In genomic region chr3:88150999-88151364, GRCm38 (mm10) we compare ENCODE assay signal across 9 mouse cellular contexts. TPM values are rescaled to one million over a fixed set of nuclear protein-coding genes. Genes with fewer than 3 reads are reported as not detected.
DNase-seq lines count a peak whose midpoint lies in the region; ATAC-seq and TF ChIP-seq lines count a peak whose summit lies in the region.
"Had no signal": no experiment of that assay in that cellular context is flagged by ENCODE, and none has a peak within 500 bp of the region (broad histone marks: within the 10 kb centered on the region; RNA-seq: fewer than 3 reads in every experiment).

No protein-coding gene starts in this region.

- peak overlapping the region; percentile 76 for H3K27ac ChIP-seq in hindbrain, embryonic 10.5 days

- intact Hi-C loops in heart, postnatal 10 days (cut with DNase I): no loop called here

- 60% methylated on average over 3 of the region's 3 CpGs for WGBS in hindbrain, embryonic 10.5 days

- ATAC-seq in erythroid progenitor cell, adult 5-6 weeks (replicated peaks; ENCODE audit: low FRiP score, poor library complexity, severe bottlenecking): no peak

- no peaks in the 10 kb centered on the region for H3K9me3 ChIP-seq in E14TG2a.4 (ENCODE audit: low read length)
- no peaks in the 10 kb centered on the region for H3K9me3 ChIP-seq in hindbrain, embryonic 10.5 days
- no peaks in the 10 kb centered on the region for H3K9me3 ChIP-seq in megakaryocyte, embryonic 14.5 days

- peaks cover 14% of the 10 kb centered on the region for H3K36me3 ChIP-seq in E14TG2a.4 (ENCODE audit: insufficient read depth, low read length)
- H3K36me3 ChIP-seq in hindbrain, embryonic 10.5 days: peaks cover 6% of the 10 kb centered on the region
- H3K36me3 ChIP-seq in megakaryocyte, embryonic 14.5 days (replicated peaks; ENCODE audit: low read length): peaks cover 65% of the 10 kb centered on the region

- no peak for TF ChIP-seq CTCF in E14TG2a.4 (conservative IDR thresholded peaks at IDR 0.05; ENCODE audit: low read length)

- no peaks in the 10 kb centered on the region for H3K27me3 ChIP-seq in E14TG2a.4 (ENCODE audit: insufficient read depth, low read length)
- H3K27me3 ChIP-seq in hindbrain, embryonic 10.5 days (ENCODE audit: insufficient read depth, poor library complexity, severe bottlenecking): no peaks in the 10 kb centered on the region
- H3K27me3 ChIP-seq in megakaryocyte, embryonic 14.5 days (replicated peaks): no peaks in the 10 kb centered on the region

- DNase-seq in heart, adult 11 months: peak; percentile 94
- DNase-seq in heart, postnatal 10 days: no peak
- no peak for DNase-seq in hindbrain, embryonic 10.5 days (ENCODE audit: low spot score)
- no peak for DNase-seq in layer of hippocampus, postnatal 10 days (ENCODE audit: low spot score in 2 of 2)
- no peak for DNase-seq in adrenal gland, postnatal 36 days
- DNase-seq: B cell, adult 2 months had no signal

- H3K4me1 ChIP-seq in E14TG2a.4 (replicated peaks; ENCODE audit: low read depth, low read length): peaks cover 95% of the 10 kb centered on the region
- H3K4me1 ChIP-seq in hindbrain, embryonic 10.5 days (replicated peaks): peaks cover 74% of the 10 kb centered on the region
- H3K4me1 ChIP-seq in megakaryocyte, embryonic 14.5 days: peaks cover 88% of the 10 kb centered on the region

- H3K4me3 ChIP-seq in E14TG2a.4 (replicated peaks; ENCODE audit: low read length): peak overlapping the region; percentile 55
- H3K4me3 ChIP-seq in hindbrain, embryonic 10.5 days: peak overlapping the region; percentile 5; the same call in 1 of the 2 replicates
- peak overlapping the region; percentile 87 for H3K4me3 ChIP-seq in megakaryocyte, embryonic 14.5 days (replicated peaks)

RNA-seq across cellular contexts. Expression of gene Mef2d, which starts 8.8 kb away (rescaled TPM):
- total RNA-seq in heart, postnatal 10 days (2021): 100 to 1,000 TPM; 121 to 133 TPM
- polyA plus RNA-seq in hindbrain, embryonic 10.5 days (2016; fragmentation: Nextera tagmentation; extraction: Ambion mirVana): 10.2 and 15.1 TPM in 2 replicates
- polyA plus RNA-seq in megakaryocyte, embryonic 14.5 days (2012; ENCODE audit: insufficient read depth, low replicate concordance): 60.2 and 145 TPM in 2 replicates
- 36.9 and 37.8 TPM in 2 replicates for total RNA-seq in erythroid progenitor cell, adult 5-6 weeks (2015; ENCODE audit: low replicate concordance)
- total RNA-seq in erythroid progenitor cell, adult 5-6 weeks (2017; ENCODE audit: low replicate concordance): 15.3 and 16.9 TPM in 2 replicates
- 100 to 1,000 TPM; 125 to 126 TPM for total RNA-seq in layer of hippocampus, postnatal 10 days (2021)
- 10 to 100 TPM; 85.1 to 99.4 TPM for total RNA-seq in adrenal gland, postnatal 36 days (2021)

Comparison
In these comparisons a context has a peak if more than half of its experiments do, and no peak if none do; other contexts are left out.
1. H3K4me3 ChIP-seq: peak in every context shown above with its lines; median percentile 87 in megakaryocyte, embryonic 14.5 days; 55 in E14TG2a.4; 5 in hindbrain, embryonic 10.5 days.